Mouse (Mus musculus) midbrain, embryonic 16.5 days (tissue): ENCODE measurements at regions not wholly inside any gene's neighbourhood (a gene's known extent, or its start where the extent isn't known, plus 50 kb on each side); places are given as distances from the start of the nearest gene placed in this dataset.

Experiments
- ATAC-seq: fragments of 200-750 bp; cut with Nextera tagmentation; 2 replicates; pipeline ENCODE4 v1.8.0; 2017; ENCODE audit warnings: moderate TSS enrichment
- H3K27ac ChIP-seq: fragments of 300-500 bp; sonication (generic); 2 replicates; pipeline ENCODE4 v1.5.1; 2014; ENCODE audit warnings: mild to moderate bottlenecking, low read length, mixed read lengths
- H3K27me3 ChIP-seq: fragments of 300-500 bp; sonication (generic); 2 replicates; pipeline ENCODE4 v1.6.1; 2014; ENCODE audit warnings: low read depth, low read length, mixed read lengths; ENCODE audit not compliant: control insufficient read depth, insufficient read depth
- H3K36me3 ChIP-seq: fragments of 300-500 bp; sonication (generic); 2 replicates; pipeline ENCODE4 v1.6.1; 2014; ENCODE audit warnings: mild to moderate bottlenecking, low read length, moderate library complexity, mixed read lengths; ENCODE audit not compliant: control insufficient read depth, insufficient read depth
- H3K4me1 ChIP-seq: fragments of 300-500 bp; sonication (generic); 2 replicates; pipeline ENCODE4 v1.6.1; 2014; ENCODE audit warnings: mild to moderate bottlenecking, low read length, mixed read lengths; ENCODE audit not compliant: control insufficient read depth, insufficient read depth
- H3K4me2 ChIP-seq: fragments of 300-500 bp; sonication (generic); 2 replicates; pipeline ENCODE4 v1.6.1; 2014; ENCODE audit warnings: mild to moderate bottlenecking, low read length, mixed read lengths
- H3K4me3 ChIP-seq: fragments of 300-500 bp; sonication (generic); 2 replicates; pipeline ENCODE4 v1.5.1; 2014; ENCODE audit warnings: low read depth, mild to moderate bottlenecking, low read length, moderate library complexity, mixed read lengths
- H3K9ac ChIP-seq: fragments of 300-500 bp; sonication (generic); 2 replicates; pipeline ENCODE4 v1.6.1; 2014; ENCODE audit warnings: low read depth, low read length, mixed read lengths
- H3K9me3 ChIP-seq: fragments of 300-500 bp; sonication (generic); replicated peaks from 2 replicates; pipeline ENCODE4 v1.6.1; 2014; ENCODE audit warnings: mild to moderate bottlenecking, low read length, mixed read lengths; ENCODE audit not compliant: control insufficient read depth, poor library complexity, severe bottlenecking
- WGBS: fragments of 180-500 bp; shearing (Covaris S2); extraction: QIAGEN DNeasy Blood & Tissue Kit; methylation state at CpG from one replicate; pipeline ENCODE4 v1.1.7; 2014; 5-methylcytosine and 5-hydroxymethylcytosine counted together

DNA sequence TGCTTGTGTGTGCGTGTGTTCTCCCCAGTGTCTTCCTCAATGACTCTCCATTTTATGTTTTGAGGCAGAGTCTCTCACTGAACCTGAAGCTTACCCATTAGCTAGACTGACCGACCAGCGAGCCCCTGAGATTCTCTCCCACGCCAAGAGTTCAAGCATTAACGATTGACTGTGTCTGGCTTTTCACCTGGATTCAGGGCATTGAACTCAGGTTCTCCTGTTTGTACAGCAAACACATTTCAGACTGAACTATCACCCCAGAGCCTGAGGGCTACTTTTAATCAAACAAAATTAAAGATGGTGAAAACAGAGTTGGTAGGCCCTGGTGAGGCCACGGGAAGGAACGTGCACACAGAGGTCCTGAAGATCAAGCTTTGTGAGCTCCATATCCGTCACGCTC lies 158.2 kb upstream of the Nr2f2 start:
- H3K27ac ChIP-seq = no peak overlapping the region
- 94% methylated on average over 9 of the region's 9 CpGs for WGBS
- no peak overlapping the region for H3K4me2 ChIP-seq
- no peak for ATAC-seq
- no peaks in the 10 kb centered on the region for H3K4me1 ChIP-seq
- H3K9me3 ChIP-seq = no peaks in the 10 kb centered on the region; the same call in 1 of the 2 replicates
- H3K27me3 ChIP-seq = no peaks in the 10 kb centered on the region
- H3K4me3 ChIP-seq = no peak overlapping the region
- no peaks in the 10 kb centered on the region for H3K36me3 ChIP-seq
- H3K9ac ChIP-seq = no peak overlapping the region

DNA sequence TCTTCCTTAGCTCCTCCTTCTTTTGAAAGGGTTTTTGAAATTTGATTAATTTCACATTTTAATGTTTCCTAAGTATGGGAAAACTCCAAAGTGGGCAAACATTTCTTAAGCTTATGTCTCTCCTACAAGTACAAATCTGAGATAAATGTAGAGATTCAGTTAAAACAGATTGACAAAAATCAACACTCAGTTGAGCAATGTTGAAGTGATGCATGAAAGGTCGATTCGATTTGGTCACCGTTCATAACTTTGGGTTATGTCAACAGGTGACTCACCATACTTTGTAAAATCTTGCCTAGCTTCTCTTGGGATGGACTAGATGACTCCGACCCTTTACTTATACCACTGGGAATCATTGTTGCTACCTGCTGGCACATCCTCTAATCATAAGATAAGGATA lies 157.7 kb upstream of the Nr2f2 start:
- H3K36me3 ChIP-seq = no peaks in the 10 kb centered on the region
- H3K9ac ChIP-seq = no peak overlapping the region
- no peak overlapping the region for H3K27ac ChIP-seq
- H3K4me2 ChIP-seq = no peak overlapping the region
- ATAC-seq = no peak
- no peaks in the 10 kb centered on the region for H3K27me3 ChIP-seq
- WGBS = 96% methylated on average over 4 of the region's 4 CpGs
- H3K9me3 ChIP-seq = no peaks in the 10 kb centered on the region; the same call in 1 of the 2 replicates
- H3K4me1 ChIP-seq = no peaks in the 10 kb centered on the region
- no peak overlapping the region for H3K4me3 ChIP-seq

DNA sequence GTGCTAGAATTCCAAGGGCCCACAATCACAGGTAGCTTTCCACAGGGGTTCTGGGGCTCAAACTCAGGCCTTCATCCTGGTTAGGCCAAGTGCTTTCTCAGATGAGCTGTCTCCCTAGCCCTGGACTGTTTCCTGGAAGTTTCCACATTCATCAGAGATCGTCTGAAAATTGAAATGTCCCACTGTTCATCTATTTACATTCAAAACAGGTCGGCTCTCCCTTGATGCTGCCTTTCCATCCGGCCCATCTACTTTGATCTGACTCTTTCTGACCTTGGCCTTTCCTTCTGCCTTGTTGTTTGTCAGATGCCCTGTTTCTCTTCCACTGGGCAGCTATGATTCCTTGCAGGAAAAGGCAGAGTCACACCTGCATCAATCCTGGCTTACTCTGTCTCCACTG lies 150.2 kb upstream of the Nr2f2 start:
- Histone ChIP-seq H3K4me2 (no peak overlapping the region), H3K27me3 (no peaks in the 10 kb centered on the region), H3K4me3 (no peak overlapping the region), H3K27ac (no peak overlapping the region), H3K9me3 (no peaks in the 10 kb centered on the region), H3K36me3 (no peaks in the 10 kb centered on the region), H3K9ac (no peak overlapping the region), H3K4me1 (peaks cover 2% of the 10 kb centered on the region; the same call in 1 of the 2 replicates)
- no peak for ATAC-seq
- 59% methylated on average over 3 of the region's 3 CpGs for WGBS

GRCm38 (mm10) chr7:70515341-70515851 lies 148.9 kb upstream of the Nr2f2 start:
- H3K4me1 ChIP-seq = peaks cover 2% of the 10 kb centered on the region; the same call in 1 of the 2 replicates
- no peak overlapping the region for H3K4me2 ChIP-seq
- no peak for ATAC-seq
- H3K9me3 ChIP-seq = no peaks in the 10 kb centered on the region
- no peak overlapping the region for H3K9ac ChIP-seq
- no peaks in the 10 kb centered on the region for H3K27me3 ChIP-seq
- H3K4me3 ChIP-seq = no peak overlapping the region
- no peaks in the 10 kb centered on the region for H3K36me3 ChIP-seq
- WGBS = 33% methylated on average over 8 of the region's 8 CpGs
- no peak overlapping the region for H3K27ac ChIP-seq

DNA sequence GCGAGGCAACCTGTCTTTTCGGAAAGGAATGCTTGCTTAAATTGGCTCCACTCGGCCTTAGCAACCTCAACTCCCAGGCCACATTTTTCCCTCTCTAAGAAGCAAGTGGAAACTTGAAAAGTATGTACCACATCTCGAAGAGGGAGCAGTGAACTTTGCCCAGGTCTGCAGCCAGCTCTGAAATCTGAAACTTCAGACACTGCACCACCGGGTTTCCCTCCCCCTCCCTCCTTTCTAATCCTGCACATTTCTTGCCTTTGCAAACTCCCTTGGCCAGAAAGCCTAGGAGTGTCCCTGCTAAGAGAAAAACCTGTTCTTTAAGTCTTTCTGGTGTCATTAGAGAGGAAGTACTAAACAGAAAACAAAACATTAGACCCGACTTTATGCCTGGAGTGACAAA lies 148.1 kb upstream of the Nr2f2 start:
- Histone ChIP-seq H3K4me3 (no peak overlapping the region), H3K9ac (no peak overlapping the region), H3K4me2 (no peak overlapping the region), H3K27me3 (no peaks in the 10 kb centered on the region), H3K9me3 (no peaks in the 10 kb centered on the region), H3K36me3 (no peaks in the 10 kb centered on the region), H3K27ac (no peak overlapping the region), H3K4me1 (peaks cover 2% of the 10 kb centered on the region; the same call in 1 of the 2 replicates)
- WGBS = 13% methylated on average over 6 of the region's 6 CpGs
- ATAC-seq = no peak

GRCm38 (mm10) chr7:70512354-70512753 lies 145.8 kb upstream of the Nr2f2 start:
- Histone ChIP-seq H3K4me1 (peaks cover 2% of the 10 kb centered on the region; the same call in 1 of the 2 replicates), H3K4me3 (no peak overlapping the region), H3K27ac (no peak overlapping the region), H3K9ac (no peak overlapping the region), H3K4me2 (no peak overlapping the region), H3K9me3 (no peaks in the 10 kb centered on the region), H3K27me3 (no peaks in the 10 kb centered on the region), H3K36me3 (no peaks in the 10 kb centered on the region)
- ATAC-seq = no peak
- 89% methylated on average over 6 of the region's 6 CpGs for WGBS

GRCm38 (mm10) chr7:70505671-70506181 lies 139.2 kb upstream of the Nr2f2 start:
- Histone ChIP-seq H3K9ac (no peak overlapping the region), H3K27me3 (no peaks in the 10 kb centered on the region), H3K4me1 (no peaks in the 10 kb centered on the region), H3K4me2 (no peak overlapping the region), H3K36me3 (no peaks in the 10 kb centered on the region), H3K27ac (no peak overlapping the region), H3K4me3 (no peak overlapping the region), H3K9me3 (no peaks in the 10 kb centered on the region)
- WGBS = 19% methylated on average over 7 of the region's 7 CpGs
- no peak for ATAC-seq

GRCm38 (mm10) chr7:70501821-70502220 lies 135.3 kb upstream of the Nr2f2 start:
- no peaks in the 10 kb centered on the region for H3K4me1 ChIP-seq
- no peak overlapping the region for H3K4me3 ChIP-seq
- H3K9me3 ChIP-seq = no peaks in the 10 kb centered on the region
- H3K27me3 ChIP-seq = no peaks in the 10 kb centered on the region
- no peak overlapping the region for H3K27ac ChIP-seq
- H3K9ac ChIP-seq = no peak overlapping the region
- H3K36me3 ChIP-seq = no peaks in the 10 kb centered on the region
- WGBS = 91% methylated on average over 4 of the region's 4 CpGs
- no peak for ATAC-seq
- no peak overlapping the region for H3K4me2 ChIP-seq

DNA sequence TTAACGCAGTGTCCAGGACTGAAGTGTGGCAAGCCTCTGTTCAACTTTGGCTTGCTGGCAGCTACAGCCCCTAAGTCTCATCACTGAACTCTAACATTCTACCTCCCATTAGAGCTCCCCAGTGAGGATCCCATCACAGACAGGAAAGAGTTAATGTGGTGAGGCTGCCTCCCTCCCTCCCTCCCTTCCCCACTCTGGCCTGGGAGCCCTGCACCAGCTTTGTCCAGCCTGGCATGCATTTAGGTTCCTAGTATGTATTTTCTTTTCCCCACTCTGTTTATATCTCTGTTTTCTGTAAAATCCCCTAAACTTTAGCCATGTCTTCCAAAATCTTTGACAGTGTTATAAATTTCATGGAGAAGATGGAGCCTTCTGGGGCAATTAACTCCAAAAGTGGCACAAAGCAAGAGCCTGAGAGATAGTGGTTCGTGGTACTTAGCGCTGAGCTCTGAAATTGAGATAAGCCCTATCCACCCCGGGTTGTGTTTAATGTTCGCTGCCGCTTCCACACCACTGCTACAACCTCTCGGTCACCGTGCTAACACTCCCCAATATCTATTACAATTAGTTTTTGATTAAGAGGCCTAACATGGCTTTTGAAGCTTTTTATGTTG lies 130.1 kb upstream of the Nr2f2 start:
- no peak overlapping the region for H3K27ac ChIP-seq
- 55% methylated on average over 8 of the region's 8 CpGs for WGBS
- H3K9ac ChIP-seq = no peak overlapping the region
- no peaks in the 10 kb centered on the region for H3K27me3 ChIP-seq
- no peaks in the 10 kb centered on the region for H3K36me3 ChIP-seq
- H3K4me3 ChIP-seq = no peak overlapping the region
- no peaks in the 10 kb centered on the region for H3K4me1 ChIP-seq
- H3K9me3 ChIP-seq = no peaks in the 10 kb centered on the region
- no peak overlapping the region for H3K4me2 ChIP-seq
- ATAC-seq = no peak
